Mouse (Mus musculus) liver, embryonic 14.5 days (tissue): ENCODE measurements around the gene Gm13057.

Experiments used
- CTCF ChIP-seq: IDR thresholded peaks from 2 replicates; pipeline ENCODE4 v1.5.1; 2016; ENCODE audit warnings: antibody characterized with exemption, low read depth, control low read depth
- EP300 ChIP-seq: IDR thresholded peaks from 2 replicates; pipeline ENCODE4 v1.6.1; 2016; ENCODE audit warnings: antibody characterized with exemption, low read depth

DNA sequence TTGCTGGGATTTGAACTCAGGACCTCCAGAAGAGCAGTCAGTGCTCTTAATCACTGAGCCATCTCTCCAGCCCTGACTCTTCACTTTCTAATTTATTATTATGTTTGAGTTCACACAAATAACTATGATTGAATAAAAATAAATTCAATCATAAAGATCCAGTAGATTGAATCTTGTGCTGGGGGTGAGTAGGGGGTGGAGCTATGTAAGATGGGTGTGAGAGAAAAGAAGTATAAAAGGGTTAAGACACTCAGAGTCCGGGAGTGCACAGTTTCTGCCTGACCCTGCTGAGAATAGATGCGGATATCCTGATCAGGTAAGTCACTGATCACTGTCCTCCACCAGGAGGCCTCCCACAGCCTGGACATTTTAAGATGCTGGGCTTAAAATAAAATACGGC is 40.5 kb upstream of the Gm13057 start, which contains the start of gene Gm13043:
- no peak for TF ChIP-seq CTCF
- TF ChIP-seq EP300, result no peak
